8 mouse cellular contexts compared by ENCODE assay signal in genomic region chr11:3329891-3330451, GRCm38 (mm10). TPM values are rescaled to one million over a fixed set of nuclear protein-coding genes. Genes with fewer than 3 reads are reported as not detected.
A peak's percentile ranks its signal among the peaks of the same experiment; 100 is the strongest.
DNase-seq lines count a peak whose midpoint lies in the region; ATAC-seq lines count a peak whose summit lies in the region.

TSS of gene Pik3ip1 (plus strand) at chr11:3330401.

- DNase-seq in right cerebral cortex, adult 18-20 months: peak; percentile 34
- no peak for DNase-seq in right cerebral cortex, postnatal 14 days
- DNase-seq in embryonic facial prominence, embryonic 10.5 days (ENCODE audit: low spot score): no peak
- DNase-seq in left cerebral cortex, postnatal 10 days (ENCODE audit: extremely low spot score in 1 of 2, low spot score in 2 of 2): no peak
- no peak for DNase-seq in cerebellum, adult 11-12 months
- DNase-seq in frontal cortex, postnatal 10 days (ENCODE audit: low spot score in 2 of 2): no peak

- H3K27me3 ChIP-seq in embryonic facial prominence, embryonic 10.5 days (replicated peaks; ENCODE audit: low read depth, poor library complexity, severe bottlenecking): peaks cover 26% of the 10 kb centered on the region
- H3K27me3 ChIP-seq in heart, embryonic 11.5 days (ENCODE audit: control insufficient read depth, insufficient read depth, low read length): no peaks in the 10 kb centered on the region
- no peaks in the 10 kb centered on the region for H3K27me3 ChIP-seq in neural tube, embryonic 12.5 days (replicated peaks)

- ATAC-seq in heart, embryonic 11.5 days (replicated peaks; ENCODE audit: insufficient number of reproducible peaks, low FRiP score, low TSS enrichment): no peak
- no peak for ATAC-seq in neural tube, embryonic 12.5 days (ENCODE audit: low FRiP score, low read depth)

- peak within 1 kb of the TSS; percentile 81 for H3K27ac ChIP-seq in embryonic facial prominence, embryonic 10.5 days (replicated peaks)
- H3K27ac ChIP-seq in heart, embryonic 11.5 days (ENCODE audit: low read depth, low read length): no peak within 1 kb of the TSS
- H3K27ac ChIP-seq in neural tube, embryonic 12.5 days: no peak within 1 kb of the TSS

- peak within 1 kb of the TSS; percentile 64 for H3K4me3 ChIP-seq in embryonic facial prominence, embryonic 10.5 days
- H3K4me3 ChIP-seq in heart, embryonic 11.5 days (ENCODE audit: low read depth, low read length): peak within 1 kb of the TSS; percentile 46
- peak within 1 kb of the TSS; percentile 46 for H3K4me3 ChIP-seq in neural tube, embryonic 12.5 days

- H3K4me1 ChIP-seq in embryonic facial prominence, embryonic 10.5 days: peaks cover 34% of the 10 kb centered on the region
- peaks cover 17% of the 10 kb centered on the region for H3K4me1 ChIP-seq in heart, embryonic 11.5 days (ENCODE audit: control insufficient read depth, insufficient read depth, low read length)
- H3K4me1 ChIP-seq in neural tube, embryonic 12.5 days: peaks cover 10% of the 10 kb centered on the region; the same call in 1 of the 2 replicates

- H3K4me2 ChIP-seq in heart, embryonic 11.5 days: peak within 1 kb of the TSS; percentile 97
- peak within 1 kb of the TSS; percentile 91 for H3K4me2 ChIP-seq in neural tube, embryonic 12.5 days (replicated peaks)

- peak within 1 kb of the TSS; percentile 60 for H3K9ac ChIP-seq in heart, embryonic 11.5 days (ENCODE audit: low read depth, low read length)
- peak within 1 kb of the TSS; percentile 57 for H3K9ac ChIP-seq in neural tube, embryonic 12.5 days

- H3K36me3 ChIP-seq in embryonic facial prominence, embryonic 10.5 days (replicated peaks): no peaks in the 10 kb centered on the region; the same call in 1 of the 2 replicates
- no peaks in the 10 kb centered on the region for H3K36me3 ChIP-seq in heart, embryonic 11.5 days (ENCODE audit: control insufficient read depth, insufficient read depth, low read length)
- no peaks in the 10 kb centered on the region for H3K36me3 ChIP-seq in neural tube, embryonic 12.5 days

- H3K9me3 ChIP-seq in embryonic facial prominence, embryonic 10.5 days: no peaks in the 10 kb centered on the region
- H3K9me3 ChIP-seq in heart, embryonic 11.5 days (replicated peaks; ENCODE audit: control insufficient read depth, low read length): no peaks in the 10 kb centered on the region
- H3K9me3 ChIP-seq in neural tube, embryonic 12.5 days: no peaks in the 10 kb centered on the region

- intact Hi-C loops in left cerebral cortex, postnatal 10 days (cut with DNase I): loop anchor here (1.0 kb wide), 1 partner anchor 41 kb away; no protein-coding TSS in a partner anchor

RNA-seq across cellular contexts. Expression of gene Pik3ip1, which starts in this region (rescaled TPM):
- 7.3 and 11.2 TPM in 2 replicates for polyA plus RNA-seq in embryonic facial prominence, embryonic 10.5 days (2016; fragmentation: Nextera tagmentation; extraction: Ambion mirVana)
- polyA plus RNA-seq in heart, embryonic 11.5 days (2014; fragmentation: Nextera tagmentation; extraction: Ambion mirVana): 12.2 and 14.2 TPM in 2 replicates
- 10 to 100 TPM; 20.5 to 24.0 TPM for total RNA-seq in left cerebral cortex, postnatal 10 days (2021)
- 21.2 and 22.6 TPM in 2 replicates for polyA plus RNA-seq in neural tube, embryonic 12.5 days (2016; fragmentation: Nextera tagmentation; extraction: Ambion mirVana)
